Mouse (Mus musculus): ENCODE data around the gene Vmn1r49. TPM values are rescaled to one million over a fixed set of nuclear protein-coding genes. Genes with fewer than 3 reads are reported as not detected.

Gene Vmn1r49
- not detected in 2 replicates for polyA plus RNA-seq (2012; ENCODE audit: low replicate concordance)

DNA sequence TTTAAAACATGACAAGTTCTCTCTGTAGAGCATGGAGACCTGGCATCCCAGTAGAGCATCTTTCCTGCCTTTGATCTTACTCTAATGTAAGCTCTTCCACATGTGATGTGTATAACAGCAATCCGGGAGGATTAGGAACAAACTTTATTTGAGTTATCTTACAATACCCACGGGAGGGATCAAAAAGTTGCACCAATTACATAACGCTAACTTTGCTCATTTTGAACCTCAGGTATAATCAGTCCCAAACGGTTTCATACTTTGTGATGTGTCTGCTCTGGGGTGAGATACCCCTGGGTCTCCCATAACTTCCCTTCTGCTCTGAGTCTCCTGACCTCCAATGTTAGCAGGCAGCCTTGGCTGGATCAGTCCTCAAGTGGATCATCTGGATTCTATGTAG lies at the start of gene Vmn1r49:
Gene Vmn1r49 (minus strand): TSS at position 101 of the 400 bp plus-strand sequence.

DNA sequence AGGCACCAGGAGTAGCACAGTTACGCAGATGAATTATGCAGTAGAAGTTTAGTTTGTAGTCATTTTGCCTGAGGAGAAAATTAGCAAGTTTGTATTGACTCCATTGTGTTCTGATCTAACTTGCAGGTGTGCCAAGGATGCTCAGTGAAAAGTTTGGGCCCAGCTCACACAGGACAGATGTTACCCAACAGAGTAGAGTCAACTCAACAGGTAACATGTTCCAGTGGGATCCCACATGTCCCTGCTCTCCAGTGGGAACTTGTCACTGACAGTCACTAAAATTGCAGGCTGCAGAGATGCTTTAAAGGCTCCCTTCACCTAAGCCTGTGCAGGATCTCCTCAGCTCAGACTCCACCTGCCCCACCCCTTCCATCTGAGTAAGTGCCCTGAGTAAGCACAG lies 44.0 kb upstream of the Vmn1r49 start, which contains the start of gene Vmn1r51:
Gene Vmn1r51 (plus strand): TSS at position 301 of the 400 bp plus-strand sequence.

DNA sequence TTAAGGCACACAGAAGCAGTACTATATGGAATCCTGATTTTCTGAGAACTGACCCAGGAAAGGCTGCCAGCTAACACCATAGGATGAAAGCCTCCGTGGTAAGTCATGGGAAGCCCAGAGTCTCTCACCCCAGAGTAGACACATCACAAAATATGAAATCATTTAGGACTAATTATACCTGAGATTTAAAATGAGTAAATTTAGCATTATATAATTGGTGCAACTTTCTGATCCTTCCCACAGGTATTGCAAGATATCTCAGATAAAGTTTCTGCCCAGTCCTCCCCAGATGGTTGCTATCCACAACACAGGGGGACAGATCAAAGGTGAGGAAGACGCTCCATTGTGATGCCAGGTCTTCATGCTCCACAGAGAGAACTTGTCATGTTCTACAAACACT lies 22.8 kb upstream of the Vmn1r49 start, which contains the start of gene Vmn1r50:
Gene Vmn1r50 (plus strand): TSS at position 301 of the 400 bp plus-strand sequence.

DNA sequence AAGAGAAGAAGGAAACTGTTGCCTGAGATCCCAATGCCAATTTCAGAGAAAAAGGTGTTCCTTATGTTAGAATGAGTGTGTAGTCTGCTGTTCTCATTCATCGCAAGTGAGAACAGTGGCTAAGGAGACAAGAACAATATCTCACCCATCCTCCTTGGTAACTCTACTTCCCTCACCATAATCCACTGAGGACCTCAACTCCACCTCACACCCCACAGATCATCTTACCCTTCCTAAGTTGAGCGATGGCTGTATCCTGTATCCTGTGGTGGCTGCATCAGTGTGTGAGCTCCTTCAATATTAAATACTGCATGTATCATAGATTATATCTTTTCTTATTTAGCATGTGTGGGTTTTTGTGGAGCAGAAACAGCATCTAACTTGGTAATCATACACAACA lies 41.6 kb downstream of the Vmn1r49 start, which contains the start of gene Vmn1r48:
Gene Vmn1r48 (minus strand): TSS at position 101 of the 400 bp plus-strand sequence.

Other genes with a start within 250 kb of the Vmn1r49 start
- gene Vmn1r42, start 202.1 kb downstream of the Vmn1r49 start, polyA plus RNA-seq (2012; ENCODE audit: low replicate concordance), result not detected in 2 replicates
- gene Vmn1r43, start 202.1 kb downstream of the Vmn1r49 start, polyA plus RNA-seq (2012; ENCODE audit: low replicate concordance), result not detected in 2 replicates
- not detected in 2 replicates for gene Vmn1r44, start 194.8 kb downstream of the Vmn1r49 start, polyA plus RNA-seq (2012; ENCODE audit: low replicate concordance)
- not detected in 2 replicates for gene Vmn1r45, start 137.9 kb downstream of the Vmn1r49 start, polyA plus RNA-seq (2012; ENCODE audit: low replicate concordance)
- not detected in 2 replicates for gene Vmn1r46, start 109.2 kb downstream of the Vmn1r49 start, polyA plus RNA-seq (2012; ENCODE audit: low replicate concordance)
- not detected in 2 replicates for gene Vmn1r47, start 62.4 kb downstream of the Vmn1r49 start, polyA plus RNA-seq (2012; ENCODE audit: low replicate concordance)
- not detected in 2 replicates for gene Vmn1r48, start 41.7 kb downstream of the Vmn1r49 start, polyA plus RNA-seq (2012; ENCODE audit: low replicate concordance)
- not detected in 2 replicates for gene Vmn1r50, start 22.9 kb upstream of the Vmn1r49 start, polyA plus RNA-seq (2012; ENCODE audit: low replicate concordance)
- not detected in 2 replicates for gene Vmn1r51, start 44.1 kb upstream of the Vmn1r49 start, polyA plus RNA-seq (2012; ENCODE audit: low replicate concordance)
- not detected in 2 replicates for gene Vmn1r52, start 96.3 kb upstream of the Vmn1r49 start, polyA plus RNA-seq (2012; ENCODE audit: low replicate concordance)
- gene V1ra8, start 124.3 kb upstream of the Vmn1r49 start, polyA plus RNA-seq (2012; ENCODE audit: low replicate concordance), result not detected in 2 replicates
- gene Vmn1r53, start 145.9 kb upstream of the Vmn1r49 start, polyA plus RNA-seq (2012; ENCODE audit: low replicate concordance), result not detected in 2 replicates
- not detected in 2 replicates for gene Vmn1r54, start 167.8 kb upstream of the Vmn1r49 start, polyA plus RNA-seq (2012; ENCODE audit: low replicate concordance)
- not detected in 2 replicates for gene BC048671, start 222.7 kb upstream of the Vmn1r49 start, polyA plus RNA-seq (2012; ENCODE audit: low replicate concordance)
- gene Chst13, start 246.7 kb upstream of the Vmn1r49 start, polyA plus RNA-seq (2012; ENCODE audit: low replicate concordance), result 0.52 and 1.9 TPM in 2 replicates